Mouse (Mus musculus) kidney, postnatal 14 days (tissue): ENCODE data around the gene Lctl.
"Not testable (repeated sequence)": the region's sequence is repeated elsewhere in the genome, so short reads cannot be mapped to it uniquely, and the experiment has no call there.

Experiments used
- DNase-seq: peaks from one replicate; pipeline ENCODE4 v3.0.0; 2022; ENCODE audit warnings: mixed read lengths

Lctl gene

DNA sequence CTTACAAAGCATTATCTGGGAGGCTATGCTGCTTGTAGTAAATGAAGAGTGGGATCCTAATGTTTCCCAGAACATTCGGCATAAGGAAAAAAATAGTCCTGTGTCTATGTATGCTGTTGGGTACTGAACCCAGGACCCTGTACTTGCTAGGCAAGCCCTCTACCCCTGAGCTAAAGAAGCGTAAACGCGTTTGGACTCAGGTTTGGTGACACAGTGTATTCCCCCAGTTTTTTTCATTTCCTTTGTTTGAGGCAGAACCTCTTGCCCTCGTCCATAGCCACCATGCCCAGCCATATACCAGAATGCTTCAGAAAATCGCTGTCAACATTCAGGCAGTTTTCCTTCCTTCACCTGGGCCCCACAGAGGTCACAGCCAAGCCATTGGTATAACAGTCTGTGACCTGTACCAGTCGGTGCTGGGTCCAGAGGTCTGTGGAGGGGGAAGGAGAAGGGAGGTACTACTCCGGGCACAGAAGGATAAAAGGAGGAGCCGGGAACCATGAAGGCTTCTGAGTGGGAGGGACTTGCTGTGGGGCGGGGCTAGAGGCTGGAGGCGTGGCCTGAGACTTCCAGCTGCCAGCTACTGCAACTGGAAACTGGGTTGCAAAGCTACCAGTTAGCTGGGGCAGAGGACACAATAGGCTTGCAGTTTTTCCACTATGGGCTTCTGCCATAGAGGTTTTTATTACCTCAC, 3.8 kb downstream of the Lctl start:
- peak; percentile 72 for DNase-seq

DNA sequence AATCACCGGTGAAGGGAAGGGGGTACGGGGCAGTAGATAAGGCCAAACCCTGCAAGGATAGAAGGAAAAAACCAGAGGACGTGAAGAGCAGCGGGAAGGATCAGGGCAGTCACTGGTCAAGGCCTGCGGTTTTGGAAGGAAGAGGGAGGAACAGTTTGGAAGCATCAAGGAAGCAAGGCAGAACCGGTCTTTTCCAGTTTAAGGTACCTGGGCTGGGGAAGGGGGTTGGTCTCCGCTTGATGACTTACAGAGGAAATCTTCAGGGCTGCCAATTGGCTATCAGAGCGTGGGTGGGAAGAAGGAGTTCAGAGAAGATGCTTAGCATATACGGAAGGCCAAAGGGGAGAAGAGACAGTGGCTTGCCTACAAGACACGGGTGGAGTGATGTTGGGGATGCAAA, 5.7 kb downstream of the Lctl start:
- no peak for DNase-seq

- not testable (repeated sequence) for DNase-seq
These were observed 7.9 kb downstream of the Lctl start for GRCm38 (mm10) chr9:64124846-64125245.

- DNase-seq = no peak
These were observed 8.4 kb downstream of the Lctl start for GRCm38 (mm10) chr9:64125307-64125706.

- no peak for DNase-seq
These were observed 9.2 kb downstream of the Lctl start for GRCm38 (mm10) chr9:64126121-64126520.

GRCm38 (mm10) chr9:64131623-64132022, 14.7 kb downstream of the Lctl start:
- DNase-seq = no peak

GRCm38 (mm10) chr9:64138896-64139295, 21.9 kb downstream of the Lctl start:
- peak; percentile 65 for DNase-seq

DNA sequence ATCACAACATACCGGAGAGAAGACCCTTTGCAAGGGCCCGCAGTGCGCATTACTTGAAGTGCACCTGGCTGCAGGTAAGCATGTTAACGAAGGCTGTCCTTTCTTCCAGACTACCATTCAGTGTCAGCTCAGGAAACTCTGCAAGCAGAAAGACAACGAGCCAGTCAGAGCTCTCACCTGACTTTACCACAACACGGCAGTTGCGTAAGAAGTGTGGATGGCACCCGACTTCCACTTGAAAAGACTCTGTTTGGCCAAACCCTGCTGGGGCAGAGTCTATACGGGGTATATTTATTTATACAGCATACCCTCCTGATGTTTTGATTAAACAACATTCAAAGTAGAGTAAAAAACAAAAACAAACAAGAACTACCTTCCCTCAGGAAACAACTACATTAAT, 22.9 kb downstream of the Lctl start:
- DNase-seq = no peak

- DNase-seq = no peak
These were observed 39.7 kb downstream of the Lctl start for GRCm38 (mm10) chr9:64156641-64157040.

- DNase-seq = no peak
These were observed 43.5 kb downstream of the Lctl start for GRCm38 (mm10) chr9:64160471-64160870.

- not testable (repeated sequence) for DNase-seq
These were observed 53.0 kb downstream of the Lctl start for GRCm38 (mm10) chr9:64169967-64170366.

GRCm38 (mm10) chr9:64172145-64172815, 55.3 kb downstream of the Lctl start:
- no peak for DNase-seq

DNA sequence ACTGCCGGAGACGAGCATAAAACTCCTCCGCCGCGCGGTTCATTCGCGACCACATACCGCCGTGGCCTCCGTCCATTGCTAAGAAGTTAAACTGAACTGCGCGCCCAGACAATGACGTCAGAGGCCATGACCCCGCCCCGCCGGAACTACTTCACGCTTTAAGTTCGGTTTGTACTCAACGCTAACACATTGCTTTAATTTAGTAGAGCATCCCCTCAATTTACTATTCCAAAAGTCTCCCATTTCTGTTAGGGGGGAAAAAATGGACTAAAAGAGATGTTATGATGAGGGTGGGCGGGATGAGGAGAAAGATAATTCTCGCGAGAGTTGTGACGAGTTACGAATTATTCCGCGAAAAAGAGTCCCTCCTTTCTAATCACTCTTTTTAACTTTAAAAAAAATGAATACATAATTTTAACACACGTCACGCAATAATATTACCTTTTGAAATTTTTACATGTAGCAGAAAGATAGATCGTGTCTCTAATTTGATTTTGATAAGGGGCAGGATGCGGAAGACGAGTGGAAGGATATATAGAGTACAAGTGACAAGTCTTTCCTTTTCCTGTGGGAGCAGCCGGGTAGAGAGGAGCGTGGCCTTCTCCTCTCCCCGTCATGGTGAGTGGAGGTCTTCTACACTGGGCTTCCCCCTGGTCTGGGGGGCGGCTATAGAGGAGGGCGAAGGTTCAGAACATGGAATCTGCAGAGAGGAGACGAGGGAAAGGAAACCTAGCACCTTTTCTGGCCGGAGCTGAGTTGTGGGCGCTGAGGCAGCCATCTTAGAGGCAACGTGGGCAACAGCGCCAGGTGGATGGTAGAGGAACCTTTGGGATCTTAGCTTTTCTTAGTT, 56.1 kb downstream of the Lctl start, which contains the start of the genes Zwilch and Rpl4:
TSS of gene Zwilch (minus strand) at position 289 of the 850 bp plus-strand sequence.
TSS of gene Rpl4 (plus strand) at position 560 of the 850 bp plus-strand sequence.
- peak; percentile 88 for DNase-seq

GRCm38 (mm10) chr9:64173666-64174220, 56.8 kb downstream of the Lctl start:
- no peak for DNase-seq

DNA sequence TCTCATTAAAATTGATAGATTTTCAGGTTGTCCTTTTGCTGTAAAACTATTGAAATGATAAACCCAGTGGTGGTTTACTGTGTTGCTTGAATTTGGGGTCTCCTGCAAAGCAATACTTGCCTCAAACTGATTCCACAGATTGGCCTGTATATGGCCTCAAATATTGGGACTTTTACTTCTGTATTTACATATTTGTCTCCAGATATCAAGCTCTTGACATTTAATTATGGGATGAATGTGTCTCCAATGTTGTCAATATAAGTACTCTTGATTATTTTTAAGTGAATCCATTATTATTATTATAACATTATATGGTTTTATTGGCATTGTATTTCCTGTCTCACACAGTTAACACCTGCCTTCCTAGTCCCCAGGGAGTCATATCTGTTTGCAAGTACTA, 57.4 kb downstream of the Lctl start:
- no peak for DNase-seq

DNA sequence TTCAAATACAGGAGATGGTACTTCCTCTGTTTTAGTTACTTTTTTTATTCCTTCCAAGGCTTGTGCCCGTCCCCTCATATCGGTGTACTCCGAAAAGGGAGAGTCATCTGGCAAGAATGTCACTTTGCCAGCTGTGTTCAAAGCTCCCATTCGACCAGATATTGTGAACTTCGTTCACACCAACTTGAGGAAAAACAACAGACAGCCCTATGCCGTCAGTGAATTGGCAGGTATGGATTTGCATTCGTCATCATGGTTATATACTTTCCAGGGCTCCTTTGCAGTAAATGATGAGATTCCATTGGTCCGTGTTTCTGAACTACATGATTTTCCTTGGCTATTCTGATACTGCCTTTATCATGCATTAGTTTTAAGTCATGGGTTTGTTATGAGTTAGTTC, 57.8 kb downstream of the Lctl start:
- no peak for DNase-seq

GRCm38 (mm10) chr9:64175378-64175777, 58.4 kb downstream of the Lctl start:
- DNase-seq = no peak

DNA sequence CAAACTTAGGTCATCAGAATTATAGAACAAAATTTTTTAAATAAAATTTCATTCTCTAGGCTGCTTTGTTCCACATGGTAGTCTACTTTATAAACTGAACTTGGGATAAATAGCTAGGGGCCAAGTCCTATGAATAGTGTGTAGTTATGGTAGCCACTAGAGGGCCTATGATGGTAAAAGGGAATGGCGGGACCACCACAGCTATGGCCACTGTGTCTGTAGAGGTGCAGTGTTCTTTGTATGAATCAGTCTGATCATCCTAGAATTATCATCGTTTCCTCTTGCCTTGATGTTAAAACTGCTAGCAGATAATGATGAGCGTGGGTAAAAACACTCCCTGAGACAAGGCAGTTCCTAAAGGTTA, 61.6 kb downstream of the Lctl start:
- DNase-seq = peak; percentile 17

DNA sequence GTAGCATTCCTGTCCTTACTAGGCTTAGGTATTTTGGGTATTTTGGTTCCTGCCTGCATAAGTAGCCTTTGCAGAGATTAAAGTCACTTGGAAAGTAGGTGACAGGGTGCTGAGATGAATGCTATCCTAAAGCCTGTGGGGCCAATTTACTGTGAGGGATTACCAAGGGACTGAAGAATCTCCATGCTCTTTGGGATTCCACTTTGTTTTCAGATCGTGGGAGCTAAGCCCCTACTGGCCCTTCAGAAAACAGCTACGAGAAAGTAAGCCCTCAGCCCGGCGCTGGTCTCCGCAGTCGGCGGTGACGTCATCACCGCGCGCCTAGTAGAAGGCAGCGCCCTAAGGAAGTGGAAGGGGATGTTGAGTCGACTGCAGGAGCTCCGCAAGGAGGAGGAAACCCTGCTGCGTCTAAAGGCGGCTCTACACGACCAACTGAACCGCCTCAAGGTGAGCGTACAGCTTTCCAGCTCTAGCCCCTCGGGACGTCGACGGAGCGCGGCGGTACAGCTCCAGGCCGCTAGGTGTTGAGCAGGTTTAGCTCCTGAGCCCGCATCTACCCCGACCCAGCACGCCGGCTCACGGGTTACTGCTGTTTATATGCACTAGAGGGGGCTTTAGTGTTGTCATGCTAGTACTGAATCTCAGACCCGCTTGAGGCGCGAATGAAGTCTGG, 62.2 kb downstream of the Lctl start, which contains the start of gene Snapc5:
TSS of gene Snapc5 (plus strand) at position 301 of the 673 bp plus-strand sequence.
- DNase-seq = peak; percentile 94

GRCm38 (mm10) chr9:64183295-64183694, 66.3 kb downstream of the Lctl start:
- DNase-seq = not testable (repeated sequence)

GRCm38 (mm10) chr9:64184166-64184840, 67.4 kb downstream of the Lctl start:
- DNase-seq = no peak
